Mouse (Mus musculus) embryonic fibroblast, embryonic 13.5 days (primary cell): ENCODE results near the gene Kif3a.

Experiments
- CTCF ChIP-seq: IDR thresholded peaks from 2 replicates; pipeline ENCODE4 v1.5.1; 2011; ENCODE audit warnings: mild to moderate bottlenecking, control low read depth, low read length, moderate library complexity, borderline replicate concordance; ENCODE audit not compliant: insufficient read depth
- POLR2A ChIP-seq: IDR thresholded peaks from 2 replicates; pipeline ENCODE4 v1.6.1; 2011; ENCODE audit warnings: low read depth, mild to moderate bottlenecking, control low read depth, low read length, moderate library complexity

DNA sequence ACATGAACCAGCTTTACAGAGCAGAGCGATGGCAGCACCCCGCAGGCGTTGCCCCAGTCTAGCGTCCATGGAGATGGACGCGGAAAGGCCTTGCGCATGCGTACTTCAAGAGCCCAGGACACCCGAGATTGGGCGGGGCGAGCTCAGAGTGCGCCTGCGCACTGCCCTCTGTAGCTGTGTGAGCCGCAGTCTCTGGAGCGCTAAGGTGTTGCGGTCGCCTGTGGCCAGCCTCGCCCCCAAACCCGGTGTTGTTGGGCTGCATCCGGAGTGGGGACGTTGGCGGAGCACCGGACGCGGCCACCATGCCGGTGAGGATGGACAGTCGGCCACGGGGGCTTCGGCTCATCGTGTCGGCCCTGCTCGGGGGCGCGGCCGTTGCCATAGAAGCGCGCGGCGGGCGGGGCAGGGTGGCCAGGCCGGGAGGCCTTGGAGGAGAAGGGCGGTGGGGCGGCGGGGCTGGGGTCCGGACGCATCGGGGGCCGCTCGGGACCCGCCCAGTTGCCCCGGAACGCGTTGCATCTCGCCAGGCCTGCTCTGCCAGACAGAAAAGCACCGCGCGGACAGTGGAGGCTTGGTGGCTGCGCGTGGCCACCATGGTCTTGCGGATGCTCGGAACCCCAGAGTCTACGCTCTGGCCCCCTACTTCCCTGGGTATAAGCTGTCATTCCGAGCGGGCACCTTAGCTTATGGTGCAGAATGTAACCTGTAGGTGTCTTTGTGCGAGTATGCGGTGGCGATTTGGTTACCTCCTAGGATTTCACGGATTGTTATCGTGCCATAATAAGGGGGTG is at the start of gene Kif3a:
- peak; percentile 82 for TF ChIP-seq POLR2A
- TF ChIP-seq CTCF, result no peak
